Mouse (Mus musculus) kidney, adult 2 months (tissue): ENCODE measurements around the gene Magi3. TPM values are rescaled to one million over a fixed set of nuclear protein-coding genes. Genes with fewer than 3 reads are reported as not detected.

Experiments used
- DNase-seq: peaks from one replicate; pipeline ENCODE4 v3.0.0; 2021
- H3K27ac ChIP-seq: fragments of 200-500 bp; 2 replicates; pipeline ENCODE4 v1.5.1; 2012; ENCODE audit warnings: low read depth, low read length, control low read depth, inconsistent platforms; ENCODE audit not compliant: insufficient read depth
- H3K27me3 ChIP-seq: fragments of 200-500 bp; replicated peaks from 2 replicates; pipeline ENCODE4 v1.6.1; 2012; ENCODE audit warnings: mild to moderate bottlenecking, moderate library complexity, low read length, inconsistent platforms; ENCODE audit not compliant: control insufficient read depth, insufficient read depth
- H3K36me3 ChIP-seq: fragments of 200-500 bp; 2 replicates; pipeline ENCODE4 v1.6.1; 2012; ENCODE audit warnings: mild to moderate bottlenecking, moderate library complexity, low read length, inconsistent platforms; ENCODE audit not compliant: control insufficient read depth, insufficient read depth
- H3K4me1 ChIP-seq: fragments of 200-500 bp; 2 replicates; pipeline ENCODE4 v1.6.1; 2011; ENCODE audit warnings: low read length; ENCODE audit not compliant: control insufficient read depth, insufficient read depth
- H3K4me3 ChIP-seq: fragments of 200-500 bp; 2 replicates; pipeline ENCODE4 v1.5.1; 2011; ENCODE audit warnings: mild to moderate bottlenecking, low read depth, low read length, control low read depth; ENCODE audit not compliant: insufficient read depth
- CTCF ChIP-seq: fragments of 200-500 bp; conservative IDR thresholded peaks from 2 replicates; pipeline ENCODE4 v1.5.1; 2011; ENCODE audit warnings: low read depth, mild to moderate bottlenecking, control low read depth, low read length, moderate library complexity, mixed read lengths; ENCODE audit not compliant: insufficient read depth, insufficient read length
- POLR2A ChIP-seq: fragments of 200-500 bp; IDR thresholded peaks from one replicate; pipeline ENCODE4 v1.6.1; 2011; ENCODE audit warnings: low read depth, low read length, control low read depth
- WGBS: fragments of 180-500 bp; shearing (Covaris S2); methylation state at CpG from one replicate; pipeline ENCODE4 v1.1.7; 2018; 5-methylcytosine and 5-hydroxymethylcytosine counted together
- polyA plus RNA-seq: library from polyadenylated mRNA; depleted of rRNA; stranded (reverse); fragments of >200 nt; gene quantifications from 2 replicates; pipeline ENCODE4 v1.2.3, GENCODE M21; 2012

Gene Magi3
- polyA plus RNA-seq, 1 experiment = 4.9 TPM

DNA sequence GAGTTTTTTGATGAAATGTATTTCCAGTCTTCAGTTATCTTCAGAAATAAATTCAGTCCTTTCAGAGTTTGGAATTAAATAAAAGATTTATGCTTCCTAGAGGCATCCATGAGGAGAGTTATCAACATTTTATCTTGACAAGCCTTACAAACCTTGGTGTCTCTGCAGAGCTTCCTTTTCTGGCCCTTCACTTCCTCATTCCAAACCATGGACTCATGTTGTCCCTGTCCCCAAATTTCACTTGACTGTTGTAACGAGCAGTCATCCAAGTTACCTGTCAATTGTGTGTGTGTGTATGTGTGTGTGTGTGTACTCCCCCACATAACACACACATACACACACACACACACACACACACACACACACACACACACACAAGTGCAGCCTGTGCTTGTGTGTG lies 26.9 kb upstream of the Magi3 start:
- no peak overlapping the region for H3K4me3 ChIP-seq
- WGBS = 73% methylated on average over 1 of the region's 1 CpGs
- H3K27ac ChIP-seq = no peak overlapping the region
- no peaks in the 10 kb centered on the region for H3K27me3 ChIP-seq
- no peaks in the 10 kb centered on the region for H3K36me3 ChIP-seq
- DNase-seq = no peak
- H3K4me1 ChIP-seq = no peaks in the 10 kb centered on the region
- no peak for TF ChIP-seq POLR2A
- TF ChIP-seq CTCF = no peak

DNA sequence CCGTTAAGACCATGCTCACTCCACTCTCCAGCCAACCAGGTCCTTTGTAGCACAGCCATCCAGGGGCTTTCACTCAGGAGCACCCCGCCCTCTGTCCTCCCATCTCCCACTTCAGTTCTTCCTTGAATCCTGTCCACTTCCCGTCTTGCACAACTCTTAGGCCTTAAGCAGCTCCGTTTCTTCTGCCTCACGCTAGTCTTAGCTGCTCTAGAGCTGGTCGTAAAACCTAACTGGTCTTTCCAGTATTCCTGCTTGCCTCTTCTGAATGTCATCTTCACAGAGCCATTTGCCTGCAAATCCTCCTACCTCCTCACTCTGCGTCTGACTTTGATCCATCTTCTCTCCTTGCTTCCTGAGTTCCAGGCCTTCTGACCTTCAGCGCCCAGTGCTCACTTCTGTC lies 24.2 kb upstream of the Magi3 start:
- TF ChIP-seq POLR2A (no peak), CTCF (no peak)
- no peak overlapping the region for H3K27ac ChIP-seq
- H3K4me1 ChIP-seq = no peaks in the 10 kb centered on the region
- no peaks in the 10 kb centered on the region for H3K36me3 ChIP-seq
- H3K27me3 ChIP-seq = no peaks in the 10 kb centered on the region
- H3K4me3 ChIP-seq = no peak overlapping the region
- WGBS = 81% methylated on average over 8 of the region's 8 CpGs
- no peak for DNase-seq

DNA sequence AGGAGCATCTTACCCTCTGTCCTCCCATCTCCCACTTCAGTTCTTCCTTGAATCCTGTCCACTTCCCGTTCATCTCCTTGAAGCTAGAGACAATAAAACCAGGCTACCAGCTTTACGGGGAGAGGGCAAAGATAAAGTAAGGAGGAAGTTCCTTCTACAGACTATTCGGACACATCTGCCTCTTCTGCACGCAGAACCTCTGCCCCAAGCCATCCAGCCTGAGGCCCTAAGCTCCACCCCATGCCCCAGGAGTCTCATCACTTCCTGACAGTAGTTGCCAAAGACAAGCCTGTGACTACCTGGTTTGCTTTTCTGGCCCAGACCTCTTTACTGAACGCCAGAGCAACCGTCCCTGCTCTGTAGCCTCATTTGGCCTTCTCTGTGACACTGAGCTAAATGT lies 23.8 kb upstream of the Magi3 start:
- 84% methylated on average over 6 of the region's 6 CpGs for WGBS
- H3K27ac ChIP-seq = no peak overlapping the region
- no peaks in the 10 kb centered on the region for H3K4me1 ChIP-seq
- no peaks in the 10 kb centered on the region for H3K36me3 ChIP-seq
- no peaks in the 10 kb centered on the region for H3K27me3 ChIP-seq
- DNase-seq = no peak
- TF ChIP-seq CTCF = no peak
- no peak for TF ChIP-seq POLR2A
- no peak overlapping the region for H3K4me3 ChIP-seq

DNA sequence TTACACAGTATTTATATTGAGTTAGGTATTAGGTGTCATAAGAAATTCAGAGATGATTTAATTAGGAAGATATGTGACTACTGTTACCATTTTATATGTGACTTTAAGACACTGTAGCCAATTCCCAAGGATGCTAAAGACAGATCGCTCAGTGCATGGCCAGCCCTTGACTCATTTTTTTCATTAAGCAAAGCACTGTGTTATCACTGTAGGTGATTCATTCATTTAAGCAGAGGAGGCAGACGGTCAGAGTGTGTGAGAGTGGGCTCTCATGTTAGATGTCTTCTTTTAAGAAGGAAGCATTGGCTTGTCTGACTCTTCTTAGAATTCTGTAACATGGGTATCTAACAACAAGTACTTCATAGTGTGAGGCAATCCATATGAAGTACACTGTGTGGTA lies 19.6 kb upstream of the Magi3 start:
- Histone ChIP-seq H3K36me3 (no peaks in the 10 kb centered on the region), H3K4me3 (no peak overlapping the region), H3K4me1 (no peaks in the 10 kb centered on the region), H3K27ac (no peak overlapping the region), H3K27me3 (no peaks in the 10 kb centered on the region)
- DNase-seq = no peak
- TF ChIP-seq POLR2A = no peak
- no peak for TF ChIP-seq CTCF
- WGBS = 95% methylated on average over 2 of the region's 2 CpGs

DNA sequence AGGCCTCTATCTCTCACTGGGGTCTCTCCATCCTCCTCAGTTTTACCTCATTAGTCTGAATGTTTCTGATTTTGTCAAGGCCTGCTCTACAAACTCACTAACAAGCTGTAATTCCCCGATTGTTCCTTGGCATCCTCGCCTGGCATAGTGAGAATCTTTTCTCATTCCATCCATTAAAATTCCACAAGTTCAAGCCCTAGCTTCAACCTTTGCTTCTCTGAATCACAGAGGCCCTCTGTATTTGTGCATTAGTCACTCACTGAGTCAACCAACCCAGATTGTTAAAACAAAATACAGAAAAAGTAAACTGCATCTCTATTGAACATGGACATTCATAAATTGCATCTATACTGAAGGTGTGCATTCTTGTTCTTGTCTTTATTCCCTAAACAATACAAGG lies 19.2 kb upstream of the Magi3 start:
- no peaks in the 10 kb centered on the region for H3K4me1 ChIP-seq
- no peak for DNase-seq
- no peaks in the 10 kb centered on the region for H3K36me3 ChIP-seq
- H3K27ac ChIP-seq = no peak overlapping the region
- no peak for TF ChIP-seq POLR2A
- no peak for TF ChIP-seq CTCF
- no peak overlapping the region for H3K4me3 ChIP-seq
- WGBS = 94% methylated on average over 2 of the region's 2 CpGs
- no peaks in the 10 kb centered on the region for H3K27me3 ChIP-seq

DNA sequence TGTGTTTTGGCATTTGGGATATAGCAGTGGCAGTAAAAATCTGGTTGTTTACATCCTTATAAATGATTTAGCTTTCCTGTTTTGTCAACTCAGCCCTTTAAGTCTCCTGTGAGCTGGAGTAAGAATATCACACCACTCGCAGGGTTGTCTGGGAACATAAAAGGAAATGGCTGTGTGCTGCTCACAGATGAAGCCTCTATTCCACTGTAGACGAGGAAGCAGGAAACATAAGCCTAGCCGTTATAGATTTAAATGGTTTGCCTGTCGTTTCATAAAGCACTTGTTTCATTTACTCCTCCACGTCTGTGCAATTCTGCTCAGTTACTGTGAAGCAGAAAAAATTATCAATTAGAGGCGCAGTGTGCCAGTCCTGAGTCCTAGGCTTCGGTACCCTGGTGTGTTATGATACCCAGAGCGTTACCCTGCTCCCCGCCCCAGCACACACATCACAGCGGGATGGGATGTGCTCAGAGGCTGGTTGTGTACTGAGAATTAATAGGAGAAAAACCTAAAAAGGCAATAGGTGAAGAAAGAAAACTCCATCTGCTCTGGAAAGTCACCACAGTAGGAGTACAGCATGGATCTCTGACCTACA lies 17.8 kb upstream of the Magi3 start:
- H3K36me3 ChIP-seq = no peaks in the 10 kb centered on the region
- no peak for DNase-seq
- H3K27me3 ChIP-seq = no peaks in the 10 kb centered on the region
- TF ChIP-seq CTCF = no peak
- TF ChIP-seq POLR2A = no peak
- H3K4me3 ChIP-seq = no peak overlapping the region
- H3K4me1 ChIP-seq = no peaks in the 10 kb centered on the region
- 50% methylated on average over 10 of the region's 10 CpGs for WGBS
- no peak overlapping the region for H3K27ac ChIP-seq

DNA sequence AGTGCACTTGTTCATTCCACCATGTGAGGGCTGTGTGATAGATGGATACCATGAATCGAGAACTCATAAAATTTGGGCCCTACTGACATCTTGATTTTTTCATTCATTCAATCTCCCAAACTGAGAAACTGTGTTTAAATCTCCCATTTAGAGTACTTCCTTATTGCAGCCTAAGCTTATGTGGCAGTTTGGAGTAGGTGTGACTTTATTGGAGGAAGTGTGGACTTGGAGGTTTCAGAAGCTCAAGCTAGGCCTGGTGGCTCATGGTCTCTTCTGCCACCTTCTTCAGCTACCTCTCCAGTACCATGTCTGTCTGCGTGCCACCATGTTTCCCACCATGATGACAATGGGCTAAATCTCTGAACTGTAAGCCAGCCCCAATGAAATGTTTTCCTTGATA lies 15.9 kb upstream of the Magi3 start:
- WGBS = 96% methylated on average over 2 of the region's 2 CpGs

DNA sequence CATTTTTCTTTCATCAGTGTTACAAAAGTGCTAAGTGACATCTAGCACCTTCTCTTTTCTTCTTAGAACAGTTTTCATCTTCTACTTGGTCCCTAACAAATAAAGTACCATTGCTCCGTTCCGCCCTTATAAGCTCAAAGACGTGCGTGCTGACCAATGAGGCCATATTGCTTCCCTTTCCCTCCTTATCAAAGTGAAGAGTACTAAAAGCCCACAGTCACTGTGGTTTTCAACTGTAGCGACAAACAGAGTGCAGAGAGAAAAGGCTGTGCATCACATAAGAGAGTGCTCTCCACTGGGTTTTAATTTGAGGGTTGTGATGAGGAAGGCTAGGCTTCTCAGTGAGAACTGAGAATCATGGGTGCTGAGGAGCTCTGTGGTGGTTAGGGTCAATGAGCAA lies 14.9 kb upstream of the Magi3 start:
- no peak for DNase-seq
- H3K4me1 ChIP-seq = no peaks in the 10 kb centered on the region
- H3K4me3 ChIP-seq = no peak overlapping the region
- 92% methylated on average over 5 of the region's 5 CpGs for WGBS
- H3K27me3 ChIP-seq = no peaks in the 10 kb centered on the region
- no peaks in the 10 kb centered on the region for H3K36me3 ChIP-seq
- TF ChIP-seq CTCF = no peak
- no peak for TF ChIP-seq POLR2A
- no peak overlapping the region for H3K27ac ChIP-seq

More for the DNA sequence above, 15.9 kb upstream of the Magi3 start:
- TF ChIP-seq POLR2A (no peak), CTCF (no peak)
- no peak for DNase-seq
- Histone ChIP-seq H3K27ac (no peak overlapping the region), H3K36me3 (no peaks in the 10 kb centered on the region), H3K4me1 (no peaks in the 10 kb centered on the region), H3K4me3 (no peak overlapping the region), H3K27me3 (no peaks in the 10 kb centered on the region)
